Mouse (Mus musculus): ENCODE results near the gene Gm28557. TPM values are rescaled to one million over a fixed set of nuclear protein-coding genes. Genes with fewer than 3 reads are reported as not detected.

The Gm28557 gene
- total RNA-seq, 2 experiments from 2014 or later, result 2.9 to 3.0 TPM

- intact Hi-C loops (cut with DNase I), result loop anchor here (1.0 to 2.0 kb wide), 2 partner anchors 21 to 69 kb away; no protein-coding TSS in a partner anchor
- DNase-seq, result no peak
Observed at GRCm38 (mm10) chr13:67060161-67060785, 48.1 kb downstream of the Gm28557 start.

Other genes with a start within 250 kb of the Gm28557 start
- gene Gm10767, start 203.7 kb downstream of the Gm28557 start, total RNA-seq (2021), result under 1 TPM; 0.81 to 0.97 TPM
- gene Zfp712, start 47.4 kb downstream of the Gm28557 start, total RNA-seq (2021), result 1 to 10 TPM; 1.1 to 1.6 TPM
- gene Zfp708, start 10.6 kb downstream of the Gm28557 start, total RNA-seq (2021), result 1 to 10 TPM in 1 of 2 experiments, under 1 TPM in 1; 0.60 to 1.6 TPM
- 1 to 10 TPM in 1 of 2 experiments, under 1 TPM in 1; 0.95 to 1.1 TPM for gene Rslcan18, start 7.7 kb upstream of the Gm28557 start, total RNA-seq (2021)
- gene Zfp759, start 13.1 kb upstream of the Gm28557 start, total RNA-seq (2021), result 1 to 10 TPM; 5.0 to 5.9 TPM
- 1 to 10 TPM; 2.7 to 3.1 TPM for gene Rsl1, start 64.6 kb upstream of the Gm28557 start, total RNA-seq (2021)
- 1 to 10 TPM in 1 of 2 experiments, under 1 TPM in 1; 0.84 to 1.3 TPM for gene Zfp455, start 85.9 kb upstream of the Gm28557 start, total RNA-seq (2021)
- gene Zfp458, start 169.9 kb upstream of the Gm28557 start, total RNA-seq (2021), result 1 to 10 TPM; 2.0 to 2.5 TPM
- gene Zfp457, start 197.9 kb upstream of the Gm28557 start, total RNA-seq (2021), result 1 to 10 TPM; 2.0 to 5.2 TPM
- gene Zfp595, start 224.0 kb upstream of the Gm28557 start, total RNA-seq (2021), result 1 to 10 TPM; 1.9 to 2.2 TPM